Mouse (Mus musculus) lung, adult 2 months (tissue): ENCODE measurements around the gene Gpr182. TPM values are rescaled to one million over a fixed set of nuclear protein-coding genes. Genes with fewer than 3 reads are reported as not detected.
"Not testable (repeated sequence)": the region's sequence is repeated elsewhere in the genome, so short reads cannot be mapped to it uniquely, and the experiment has no call there.

ENCODE experiments used
- DNase-seq: peaks from one replicate; pipeline ENCODE4 v3.0.0; 2022
- H3K4me1 ChIP-seq: fragments of 200-500 bp; 2 replicates; pipeline ENCODE4 v1.6.1; 2011; ENCODE audit warnings: low read length; ENCODE audit not compliant: control insufficient read depth, insufficient read depth
- H3K4me3 ChIP-seq: fragments of 200-500 bp; replicated peaks from 2 replicates; pipeline ENCODE3; 2011; ENCODE audit warnings: low read depth, mild to moderate bottlenecking, control low read depth, low read length; ENCODE audit errors: extremely low read depth
- CTCF ChIP-seq: fragments of 200-500 bp; IDR thresholded peaks from 2 replicates; pipeline ENCODE4 v1.5.1; 2011; ENCODE audit warnings: mild to moderate bottlenecking, low read length, control low read depth; ENCODE audit not compliant: insufficient read depth
- POLR2A ChIP-seq: fragments of 200-500 bp; IDR thresholded peaks from 2 replicates; pipeline ENCODE4 v1.6.1; 2011; ENCODE audit warnings: low read depth, mild to moderate bottlenecking, control low read depth, low read length, borderline replicate concordance; ENCODE audit errors: extremely low read depth
- WGBS: fragments of 180-500 bp; shearing (Covaris S2); methylation state at CpG from one replicate; pipeline ENCODE4 v1.1.7; 2018; 5-methylcytosine and 5-hydroxymethylcytosine counted together
- polyA plus RNA-seq: library from polyadenylated mRNA; depleted of rRNA; stranded (reverse); fragments of >200 nt; gene quantifications from 2 replicates; pipeline ENCODE4 v1.2.3, GENCODE M21; 2012; rRNA removed

Gene Gpr182
- 31.1 and 51.3 TPM in 2 replicates for polyA plus RNA-seq

DNA sequence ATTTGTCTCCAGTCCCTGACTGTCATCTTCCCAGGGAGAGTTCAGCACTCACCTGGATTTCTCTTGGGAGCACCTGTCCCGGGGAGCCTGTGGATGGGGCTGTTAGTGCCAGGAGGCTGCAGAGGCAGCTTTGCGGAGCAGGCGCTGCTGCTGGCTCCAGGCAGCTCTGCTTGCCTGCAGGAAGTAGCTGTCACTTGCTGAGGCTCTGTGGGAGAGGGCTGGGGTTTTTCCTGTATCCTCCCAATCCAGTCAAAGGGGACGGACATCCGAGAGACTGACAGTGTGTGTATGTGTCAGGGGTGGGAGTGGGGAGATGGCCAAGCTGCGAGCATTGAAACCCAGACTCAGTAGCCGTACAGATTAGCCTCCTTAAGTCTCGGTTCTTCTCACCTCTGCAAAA lies at the start of gene Gpr182:
TSS of gene Gpr182 (minus strand) at position 185 of the 400 bp plus-strand sequence.
- Histone ChIP-seq H3K4me1 (peaks cover 19% of the 10 kb centered on the region), H3K4me3 (peak within 1 kb of the TSS; percentile 65)
- no peak for DNase-seq
- peak; percentile 73; the same call in 1 of the 2 replicates for TF ChIP-seq POLR2A
- TF ChIP-seq CTCF, result no peak
- 34% methylated on average over 8 of the region's 8 CpGs for WGBS

DNA sequence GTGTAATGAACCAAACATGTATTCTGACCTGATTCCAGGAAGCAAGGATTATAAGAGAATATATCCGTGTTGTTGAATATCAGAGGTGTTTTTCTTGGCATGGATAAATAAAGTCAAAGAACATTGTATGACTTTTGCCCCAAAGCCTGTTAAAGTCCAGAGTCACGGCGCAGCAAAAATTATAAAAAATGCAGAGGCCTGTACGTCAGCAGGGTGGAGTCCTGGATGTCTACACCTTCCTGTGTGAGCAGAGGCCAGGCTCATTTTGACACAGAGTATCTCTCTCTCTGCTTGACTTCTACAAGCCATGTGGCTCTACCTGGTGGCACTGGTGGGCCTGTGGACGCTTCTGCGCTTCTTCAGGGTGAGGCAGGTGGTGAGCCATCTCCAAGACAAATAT lies 49.4 kb upstream of the Gpr182 start, which contains the start of gene Rdh16:
TSS of gene Rdh16 (plus strand) at position 262 of the 400 bp plus-strand sequence.
- 85% methylated on average over 6 of the region's 6 CpGs for WGBS
- no peak for TF ChIP-seq POLR2A
- no peak for TF ChIP-seq CTCF
- no peak for DNase-seq
- Histone ChIP-seq H3K4me1 (no peaks in the 10 kb centered on the region), H3K4me3 (no peak within 1 kb of the TSS)

DNA sequence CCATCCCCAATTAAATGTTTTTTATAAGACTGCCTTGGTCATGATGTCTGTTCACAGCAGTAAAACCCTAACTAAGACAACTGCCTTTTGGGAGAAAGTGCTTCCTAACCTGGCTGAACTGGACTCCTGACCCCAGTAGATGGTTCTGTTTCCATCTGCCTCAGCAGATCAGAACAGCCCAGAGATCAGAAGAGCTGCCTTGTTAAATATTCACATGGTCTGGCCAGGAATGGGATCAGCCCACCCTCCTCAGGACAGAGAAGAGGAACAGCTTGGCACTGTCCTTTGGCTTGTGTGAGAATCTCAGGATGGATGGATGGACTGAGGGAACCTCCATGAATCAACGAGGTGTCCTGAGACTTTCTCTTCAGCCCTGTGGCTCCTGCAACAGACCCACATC lies 47.8 kb upstream of the Gpr182 start:
- 83% methylated on average over 1 of the region's 1 CpGs for WGBS

DNA sequence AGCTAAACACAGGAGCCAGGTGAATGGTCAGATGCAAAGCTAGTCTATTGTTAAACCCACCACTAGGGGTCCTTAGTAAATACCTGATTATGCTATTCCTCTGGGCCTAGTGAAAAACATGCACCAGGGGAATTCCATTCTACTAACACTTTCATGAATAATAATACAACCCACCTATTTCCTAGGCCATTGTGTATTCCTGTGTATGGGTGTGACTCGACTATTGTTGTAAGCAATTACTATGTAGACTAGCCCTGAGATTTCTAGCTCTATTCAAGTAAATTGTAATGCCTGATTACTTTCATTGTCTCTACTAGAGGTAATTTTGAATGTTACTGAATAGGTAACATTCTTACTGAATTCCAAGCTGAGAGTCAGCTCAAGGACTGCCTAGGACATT lies 33.9 kb upstream of the Gpr182 start:
- 61% methylated on average over 1 of the region's 1 CpGs for WGBS
- not testable (repeated sequence) for H3K4me1 ChIP-seq, DNase-seq, H3K4me3 ChIP-seq

More for the DNA sequence above, 47.8 kb upstream of the Gpr182 start:
- no peak overlapping the region for H3K4me3 ChIP-seq
- no peak for DNase-seq
- no peaks in the 10 kb centered on the region for H3K4me1 ChIP-seq
- TF ChIP-seq POLR2A (no peak), CTCF (no peak)

DNA sequence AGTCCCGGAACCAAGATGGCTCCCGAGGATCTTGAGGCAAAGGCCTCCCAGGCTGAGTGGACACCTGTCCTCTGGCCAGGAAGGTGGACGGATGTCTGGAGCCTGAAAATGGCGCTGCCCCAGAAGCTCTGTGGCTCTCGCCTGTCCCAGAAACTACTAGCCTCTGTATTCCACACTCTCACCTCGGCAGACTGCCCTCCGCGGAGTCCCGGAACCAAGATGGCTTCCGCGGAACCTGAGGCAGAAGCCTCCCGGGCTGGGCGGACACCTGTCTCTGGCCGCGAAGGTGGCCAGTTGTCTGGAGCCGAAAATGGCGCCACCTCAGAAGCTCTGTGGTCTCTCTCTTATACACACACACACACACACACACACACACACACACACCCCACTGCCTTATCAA lies 30.8 kb upstream of the Gpr182 start:
- DNase-seq, H3K4me3 ChIP-seq, H3K4me1 ChIP-seq: not testable (repeated sequence)
- 97% methylated on average over 17 of the region's 17 CpGs for WGBS

DNA sequence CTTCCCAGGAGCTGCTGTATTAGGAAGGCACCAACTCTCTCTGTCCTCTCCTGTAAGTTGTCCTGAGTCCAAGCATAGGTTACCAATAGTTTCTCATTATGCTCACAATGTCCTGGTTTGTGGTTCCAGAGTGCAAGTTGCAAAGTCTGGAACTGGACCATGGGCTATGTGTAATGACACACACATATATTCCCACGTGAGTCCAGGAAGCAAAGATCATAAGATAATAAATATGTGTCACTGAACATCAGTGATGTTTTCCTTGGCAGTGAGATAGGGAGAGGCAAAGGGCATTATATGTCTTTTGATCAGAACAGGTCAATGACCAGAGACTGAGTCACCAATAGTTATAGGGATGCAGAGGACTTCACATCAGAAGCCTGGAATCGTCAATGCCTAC lies 24.5 kb upstream of the Gpr182 start, which contains the start of gene Rdh9:
TSS of gene Rdh9 (plus strand) at position 376 of the 400 bp plus-strand sequence.
- Histone ChIP-seq H3K4me1 (no peaks in the 10 kb centered on the region), H3K4me3 (no peak within 1 kb of the TSS)
- 62% methylated on average over 2 of the region's 2 CpGs for WGBS
- TF ChIP-seq CTCF (no peak), POLR2A (no peak)
- DNase-seq, result no peak

DNA sequence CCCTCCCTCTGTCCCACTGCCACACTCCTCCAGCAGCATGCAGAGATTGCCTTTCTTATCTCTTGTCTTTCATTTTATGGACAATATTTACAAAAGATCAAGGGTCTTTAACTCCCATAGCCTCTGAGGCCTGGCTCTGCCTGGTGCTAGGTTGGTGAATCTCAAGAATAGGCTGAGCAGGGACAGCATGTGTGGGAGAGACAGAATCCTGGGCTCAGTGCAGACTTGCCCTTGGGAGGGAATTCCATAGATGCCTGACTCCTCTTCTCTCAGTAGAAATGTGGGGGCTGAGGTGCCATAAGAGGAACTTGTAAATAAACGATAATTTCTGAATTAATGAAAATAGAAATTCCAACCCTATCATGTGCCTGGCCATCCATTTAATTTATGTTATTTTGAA lies 15.0 kb upstream of the Gpr182 start:
- H3K4me3 ChIP-seq, result no peak overlapping the region
- H3K4me1 ChIP-seq, result no peaks in the 10 kb centered on the region
- DNase-seq, result no peak
- WGBS, result 78% methylated on average over 1 of the region's 1 CpGs
- TF ChIP-seq POLR2A (no peak), CTCF (no peak)

DNA sequence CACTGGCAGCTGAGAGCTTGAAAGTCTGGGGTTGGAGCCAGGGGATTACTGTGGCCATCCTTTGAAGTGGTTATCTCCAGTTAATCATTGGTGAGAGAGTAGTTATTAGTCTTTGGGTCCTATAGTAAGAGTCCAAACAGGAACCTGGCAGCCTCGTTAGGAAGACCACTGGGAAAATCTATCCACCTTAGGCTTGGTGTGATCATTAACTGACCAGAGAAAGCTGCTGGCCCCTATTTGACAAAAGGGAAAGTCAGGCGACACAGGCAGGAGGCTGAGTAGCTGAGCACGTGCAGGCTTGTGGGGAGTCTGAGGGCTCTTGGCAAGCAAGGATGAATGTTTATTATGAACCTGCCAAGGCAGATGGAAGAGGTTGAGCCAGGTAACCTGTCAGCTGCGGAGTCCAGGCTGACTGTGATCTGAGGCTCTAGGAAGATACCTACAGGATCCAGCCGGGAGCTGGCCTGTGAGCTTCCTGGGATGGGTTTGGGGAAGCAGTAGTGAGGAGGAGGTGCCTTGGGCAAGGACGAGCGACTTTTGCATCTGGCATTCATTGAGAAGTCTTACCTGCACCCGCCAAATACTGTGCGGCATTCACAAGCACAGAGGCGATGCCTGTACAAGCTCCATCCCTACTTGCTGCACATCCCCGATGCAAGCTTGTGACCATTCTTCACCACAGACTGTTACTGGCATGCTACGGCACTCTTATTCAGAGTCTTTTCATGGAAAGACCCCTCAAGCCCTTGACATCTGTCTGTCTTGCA lies 12.6 kb upstream of the Gpr182 start:
- DNase-seq, result no peak
- Histone ChIP-seq H3K4me1 (no peaks in the 10 kb centered on the region), H3K4me3 (no peak overlapping the region)
- 61% methylated on average over 12 of the region's 12 CpGs for WGBS
- TF ChIP-seq CTCF, result no peak
- no peak for TF ChIP-seq POLR2A

DNA sequence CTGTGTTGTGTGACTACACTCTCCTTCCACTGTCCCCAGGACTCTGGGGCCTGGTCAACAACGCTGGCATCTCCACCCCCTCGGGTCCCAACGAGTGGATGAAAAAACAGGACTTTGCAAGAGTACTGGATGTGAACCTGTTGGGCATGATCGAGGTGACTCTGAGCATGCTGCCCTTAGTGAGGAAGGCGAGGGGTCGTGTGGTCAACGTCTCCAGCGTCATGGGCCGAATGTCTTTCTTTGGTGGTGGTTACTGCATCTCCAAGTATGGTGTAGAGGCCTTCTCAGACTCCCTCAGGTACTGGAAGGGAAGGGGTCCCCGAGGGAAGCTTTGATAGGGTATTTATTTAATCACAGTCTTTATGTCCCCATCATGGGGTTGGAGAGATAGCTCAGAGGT lies 11.4 kb upstream of the Gpr182 start:
- 87% methylated on average over 10 of the region's 10 CpGs for WGBS
- not testable (repeated sequence) for H3K4me1 ChIP-seq, H3K4me3 ChIP-seq, DNase-seq

DNA sequence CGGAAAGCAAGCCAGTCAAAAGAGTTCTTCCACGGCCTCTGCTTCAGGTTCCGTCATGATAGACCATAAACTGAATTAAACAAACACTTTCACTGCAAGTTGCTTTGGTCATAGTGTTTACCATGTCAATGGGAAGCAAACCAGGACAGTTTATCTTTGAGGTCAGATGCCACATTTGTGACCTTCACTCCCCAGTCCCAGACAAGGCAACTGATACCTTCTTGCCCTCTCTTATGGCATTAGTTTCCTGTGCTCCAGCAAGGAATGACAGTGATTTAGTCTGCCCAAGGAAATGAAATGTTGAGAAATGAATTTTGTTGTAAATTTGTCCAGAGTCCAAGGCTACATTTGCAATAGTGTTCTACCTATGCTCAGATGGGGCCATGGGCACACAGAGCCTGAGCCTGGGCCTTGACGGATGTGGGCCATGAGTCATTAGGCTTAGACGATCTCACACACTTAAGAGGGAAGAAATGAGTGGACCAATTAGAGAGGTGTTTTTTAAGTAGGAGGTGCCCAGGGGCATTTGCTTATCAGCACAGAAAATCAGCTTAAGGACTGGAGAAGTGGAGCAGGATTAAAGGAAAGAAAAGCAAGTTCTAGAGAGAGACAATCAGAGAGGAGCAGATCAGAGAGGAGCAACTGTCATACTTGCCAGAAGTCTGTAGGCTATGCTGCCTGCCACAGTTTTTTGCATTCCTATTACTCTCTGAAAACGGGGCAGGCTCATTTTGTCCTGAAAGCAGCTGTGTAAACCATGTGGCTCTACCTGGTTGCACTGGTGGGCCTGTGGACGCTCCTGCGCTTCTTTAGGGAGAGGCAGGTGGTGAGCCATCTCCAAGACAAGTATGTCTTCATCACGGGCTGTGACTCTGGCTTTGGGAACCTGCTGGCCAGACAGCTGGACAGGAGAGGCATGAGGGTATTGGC lies 7.9 kb upstream of the Gpr182 start, which contains the start of the genes Rdh1 and Rdh16f1:
TSS of gene Rdh1 (plus strand) at position 541 of the 930 bp plus-strand sequence.
TSS of gene Rdh16f1 (plus strand) at position 607 of the 930 bp plus-strand sequence.
- TF ChIP-seq CTCF, result no peak
- no peak for TF ChIP-seq POLR2A
- Histone ChIP-seq H3K4me3 (no peak within 1 kb of the TSS), H3K4me1 (peaks cover 16% of the 10 kb centered on the region)
- no peak for DNase-seq
- WGBS, result 62% methylated on average over 9 of the region's 9 CpGs
